Mouse (Mus musculus): ENCODE measurements at regions not wholly inside any gene's neighbourhood (a gene's known extent, or its start where the extent isn't known, plus 50 kb on each side); places are given as distances from the start of the nearest gene placed in this dataset.
A peak's percentile ranks its signal among the peaks of the same experiment; 100 is the strongest.

- DNase-seq (ENCODE audit: low spot score), result no peak
Measured at GRCm38 (mm10) chr11:17743821-17744220, 209.9 kb downstream of the Etaa1 start.

GRCm38 (mm10) chr11:17750345-17750744, 203.3 kb downstream of the Etaa1 start:
- DNase-seq (ENCODE audit: low spot score), result no peak

GRCm38 (mm10) chr11:17759224-17759623, 194.5 kb downstream of the Etaa1 start:
- no peak for DNase-seq (ENCODE audit: low spot score)

GRCm38 (mm10) chr11:17763411-17763810, 190.3 kb downstream of the Etaa1 start:
- DNase-seq (ENCODE audit: low spot score), result no peak

GRCm38 (mm10) chr11:17764146-17764545, 189.5 kb downstream of the Etaa1 start:
- DNase-seq (ENCODE audit: low spot score), result no peak

GRCm38 (mm10) chr11:17768345-17768759, 185.3 kb downstream of the Etaa1 start:
- peak; percentile 8 for DNase-seq (ENCODE audit: low spot score)

GRCm38 (mm10) chr11:17768837-17769466, 184.7 kb downstream of the Etaa1 start:
- no peak for DNase-seq (ENCODE audit: low spot score)

GRCm38 (mm10) chr11:17797632-17798031, 156.0 kb downstream of the Etaa1 start:
- DNase-seq (ENCODE audit: low spot score), result no peak

GRCm38 (mm10) chr11:17807851-17808250, 145.8 kb downstream of the Etaa1 start:
- DNase-seq (ENCODE audit: low spot score), result no peak

- no peak for DNase-seq (ENCODE audit: low spot score)
Measured at GRCm38 (mm10) chr11:17811829-17812559, 141.7 kb downstream of the Etaa1 start.

GRCm38 (mm10) chr11:17842642-17843041, 111.0 kb downstream of the Etaa1 start:
- no peak for DNase-seq (ENCODE audit: low spot score)

GRCm38 (mm10) chr11:17852405-17852804, 101.3 kb downstream of the Etaa1 start:
- DNase-seq (ENCODE audit: low spot score), result peak; percentile 7

GRCm38 (mm10) chr11:17853246-17853804, 100.3 kb downstream of the Etaa1 start:
- DNase-seq (ENCODE audit: low spot score), result no peak

- no peak for DNase-seq (ENCODE audit: low spot score)
Measured at GRCm38 (mm10) chr11:17853832-17854231, 99.8 kb downstream of the Etaa1 start.

- DNase-seq (ENCODE audit: low spot score), result no peak
Measured at GRCm38 (mm10) chr11:17859364-17860131, 94.1 kb downstream of the Etaa1 start.

GRCm38 (mm10) chr11:17864833-17865397, 88.8 kb downstream of the Etaa1 start:
- no peak for DNase-seq (ENCODE audit: low spot score)

GRCm38 (mm10) chr11:17870690-17871089, 83.0 kb downstream of the Etaa1 start:
- no peak for DNase-seq (ENCODE audit: low spot score)

GRCm38 (mm10) chr11:17871920-17872319, 81.8 kb downstream of the Etaa1 start:
- no peak for DNase-seq (ENCODE audit: low spot score)

GRCm38 (mm10) chr11:17883276-17883675, 70.4 kb downstream of the Etaa1 start:
- no peak for DNase-seq (ENCODE audit: low spot score)

Data from urinary bladder, postnatal 25 days (tissue).